Comparison of ENCODE assay signal across 10 mouse cellular contexts in the genomic region with DNA sequence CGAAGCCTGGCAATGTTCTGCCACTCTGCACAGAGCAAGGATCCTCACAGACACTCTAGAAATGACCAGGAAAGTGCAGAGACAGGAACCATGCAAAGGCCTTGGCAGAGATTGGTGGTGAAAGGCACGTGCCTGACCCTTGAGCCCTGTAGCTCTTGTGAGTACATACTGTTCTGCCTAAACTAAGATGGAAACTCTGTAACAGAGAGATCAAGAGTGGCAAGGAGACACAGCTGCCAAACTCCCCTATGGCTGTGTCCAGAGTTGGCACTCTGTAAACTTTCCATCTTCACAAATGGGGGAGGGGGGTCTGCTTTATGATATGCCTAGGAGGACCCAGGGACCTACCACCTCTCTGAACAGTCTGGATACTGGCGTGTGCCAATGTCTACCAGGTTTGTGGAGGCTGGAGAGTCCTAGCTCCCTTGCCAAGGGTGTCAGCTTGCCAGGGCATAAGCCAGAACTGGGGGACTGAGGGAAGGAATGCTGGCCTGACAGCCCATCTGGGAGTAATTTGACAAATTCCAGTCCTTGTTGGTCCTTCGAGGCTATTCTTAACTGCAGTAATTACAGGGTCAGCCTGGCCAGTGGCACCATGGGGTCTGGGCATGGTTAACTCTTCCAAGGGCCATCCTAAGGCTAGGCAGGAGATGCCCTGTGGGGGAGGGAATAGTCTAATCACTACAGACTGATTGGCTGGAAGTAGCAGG. TPM values are rescaled to one million over a fixed set of nuclear protein-coding genes. Genes with fewer than 3 reads are reported as not detected.
DNase-seq lines count a peak whose midpoint lies in the region; ATAC-seq and TF ChIP-seq lines count a peak whose summit lies in the region.
"Had no signal": no experiment of that assay in that cellular context is flagged by ENCODE, and none has a peak within 500 bp of the region (broad histone marks: within the 10 kb centered on the region; RNA-seq: fewer than 3 reads in every experiment).

No protein-coding gene starts in this region.

- H3K9ac ChIP-seq in liver, adult 2 months (ENCODE audit: low read depth, low read length), result no peak overlapping the region
- H3K9ac ChIP-seq in liver, postnatal 0 days (replicated peaks), result no peak overlapping the region
- peak overlapping the region; percentile 44; the same call in 1 of the 2 replicates for H3K9ac ChIP-seq in embryonic facial prominence, embryonic 13.5 days
- H3K9ac ChIP-seq in limb, embryonic 15.5 days, result no peak overlapping the region

- peaks cover 20% of the 10 kb centered on the region for H3K4me1 ChIP-seq in liver, adult 2 months (ENCODE audit: control insufficient read depth, insufficient read depth, low read length)
- H3K4me1 ChIP-seq in liver, postnatal 0 days (ENCODE audit: insufficient read depth), result peaks cover 8% of the 10 kb centered on the region
- peaks cover 95% of the 10 kb centered on the region for H3K4me1 ChIP-seq in embryonic facial prominence, embryonic 13.5 days
- peaks cover 98% of the 10 kb centered on the region for H3K4me1 ChIP-seq in limb, embryonic 15.5 days

- 53% methylated on average over 4 of the region's 4 CpGs for WGBS in liver, adult 2 months
- 71% methylated on average over 4 of the region's 4 CpGs for WGBS in liver, postnatal 0 days (ENCODE audit: insufficient replicate concordance)
- WGBS in embryonic facial prominence, embryonic 13.5 days, result 48% methylated on average over 4 of the region's 4 CpGs
- 35% methylated on average over 4 of the region's 4 CpGs for WGBS in limb, embryonic 15.5 days

- no peaks in the 10 kb centered on the region for H3K9me3 ChIP-seq in liver, postnatal 0 days (ENCODE audit: low read length)
- H3K9me3 ChIP-seq in embryonic facial prominence, embryonic 13.5 days, result no peaks in the 10 kb centered on the region
- H3K9me3 ChIP-seq in limb, embryonic 15.5 days, result no peaks in the 10 kb centered on the region

- H3K79me2 ChIP-seq in liver, adult 2 months (ENCODE audit: control insufficient read depth, insufficient read depth, low read length), result peaks cover 13% of the 10 kb centered on the region

- H3K36me3 ChIP-seq in liver, adult 2 months (ENCODE audit: control insufficient read depth, insufficient read depth, low read length), result peaks cover 4% of the 10 kb centered on the region; the same call in 1 of the 2 replicates
- H3K36me3 ChIP-seq in liver, postnatal 0 days (replicated peaks; ENCODE audit: insufficient read depth, low read length), result peaks cover 71% of the 10 kb centered on the region
- H3K36me3 ChIP-seq in embryonic facial prominence, embryonic 13.5 days, result peaks cover 70% of the 10 kb centered on the region
- peaks cover 61% of the 10 kb centered on the region for H3K36me3 ChIP-seq in limb, embryonic 15.5 days

- DNase-seq in embryo, embryonic 10 days (ENCODE audit: low spot score), result peak; percentile 43
- no peak for DNase-seq in embryo, embryonic 9.5 days (ENCODE audit: extremely low spot score)
- DNase-seq in liver, adult 2 months (ENCODE audit: extremely low read depth, low read depth, low spot score), result peak; percentile 77
- DNase-seq in liver, postnatal 0 days, result no peak
- no peak for DNase-seq in frontal cortex, postnatal 36 days (ENCODE audit: low spot score in 2 of 2)
- DNase-seq in adrenal gland, adult 8-10 months, result no peak

- ATAC-seq in liver, postnatal 0 days, result no peak
- no peak for ATAC-seq in embryonic facial prominence, embryonic 13.5 days (ENCODE audit: insufficient number of reproducible peaks, insufficient read depth, low FRiP score, low TSS enrichment, low read depth)
- no peak for ATAC-seq in limb, embryonic 15.5 days (ENCODE audit: insufficient number of reproducible peaks, low FRiP score, low TSS enrichment, low read depth)
- ATAC-seq: activated CD4-positive, CD25-positive, alpha-beta regulatory T cell, adult 4 months had no signal

- TF ChIP-seq EP300 in liver, postnatal 0 days (IDR thresholded peaks at IDR 0.05; ENCODE audit: low read depth), result no peak

- H3K4me3 ChIP-seq in liver, adult 2 months (ENCODE audit: insufficient read depth, low read depth, low read length), result no peak overlapping the region
- no peak overlapping the region for H3K4me3 ChIP-seq in liver, postnatal 0 days (ENCODE audit: low read depth, low read length)
- no peak overlapping the region for H3K4me3 ChIP-seq in embryonic facial prominence, embryonic 13.5 days
- H3K4me3 ChIP-seq in limb, embryonic 15.5 days, result no peak overlapping the region
- H3K4me3 ChIP-seq: myocyte had no signal

- no peak overlapping the region for H3K4me2 ChIP-seq in liver, postnatal 0 days (ENCODE audit: low read depth, low read length)
- H3K4me2 ChIP-seq in embryonic facial prominence, embryonic 13.5 days, result 0 out of 2 replicates have a peak overlapping the region, but pooled peaks have one; percentile 0
- H3K4me2 ChIP-seq in limb, embryonic 15.5 days, result no peak overlapping the region

- TF ChIP-seq CTCF in liver, adult 2 months (IDR thresholded peaks at IDR 0.05; ENCODE audit: low read depth, low read length), result no peak
- TF ChIP-seq CTCF in liver, postnatal 0 days (IDR thresholded peaks at IDR 0.05; ENCODE audit: low read depth), result no peak

- TF ChIP-seq POLR2A in liver, adult 2 months (IDR thresholded peaks at IDR 0.05; ENCODE audit: extremely low read depth, insufficient read depth, low read length), result no peak

- H3K27me3 ChIP-seq in liver, adult 2 months (ENCODE audit: control insufficient read depth, insufficient read depth, low read length), result no peaks in the 10 kb centered on the region
- no peaks in the 10 kb centered on the region for H3K27me3 ChIP-seq in liver, postnatal 0 days (ENCODE audit: insufficient read depth, low read length)
- H3K27me3 ChIP-seq in embryonic facial prominence, embryonic 13.5 days, result no peaks in the 10 kb centered on the region
- H3K27me3 ChIP-seq in limb, embryonic 15.5 days, result no peaks in the 10 kb centered on the region

- H3K27ac ChIP-seq in liver, adult 2 months (replicated peaks; ENCODE audit: insufficient read depth, low read depth, low read length), result peak overlapping the region; percentile 17; the same call in 1 of the 2 replicates
- no peak overlapping the region for H3K27ac ChIP-seq in liver, postnatal 0 days (ENCODE audit: low read depth)
- H3K27ac ChIP-seq in embryonic facial prominence, embryonic 13.5 days, result peak overlapping the region; percentile 97
- peak overlapping the region; percentile 91 for H3K27ac ChIP-seq in limb, embryonic 15.5 days

RNA-seq across cellular contexts. Expression of a gene that starts 13.1 kb away (rescaled TPM):
- total RNA-seq in liver, adult 2 months (2014; rRNA removed), result 76.3 and 81.0 TPM in 2 replicates
- 37.7 and 43.1 TPM in 2 replicates for polyA plus RNA-seq in liver, adult 2 months (2012; rRNA removed)
- polyA plus RNA-seq in liver, postnatal 0 days (2015; fragmentation: Nextera tagmentation; extraction: Ambion mirVana), result 66.0 and 70.5 TPM in 2 replicates
- 54.0 and 58.7 TPM in 2 replicates for polyA plus RNA-seq in embryonic facial prominence, embryonic 13.5 days (2015; fragmentation: Nextera tagmentation; extraction: Ambion mirVana)
- 60.5 and 65.1 TPM in 2 replicates for polyA plus RNA-seq in limb, embryonic 15.5 days (2015; fragmentation: Nextera tagmentation; extraction: Ambion mirVana)
- 100 to 1,000 TPM; 107 to 132 (median 117) TPM for total RNA-seq in adrenal gland, adult 8-10 months (2022)

RNA-seq across cellular contexts. Expression of a gene that starts 13.1 kb away (rescaled TPM):
- total RNA-seq in liver, adult 2 months (2014; rRNA removed), result 4.0 and 5.1 TPM in 2 replicates
- polyA plus RNA-seq in liver, adult 2 months (2012; rRNA removed), result 12.6 and 18.0 TPM in 2 replicates
- 1.6 and 1.9 TPM in 2 replicates for polyA plus RNA-seq in liver, postnatal 0 days (2015; fragmentation: Nextera tagmentation; extraction: Ambion mirVana)
- 29.2 and 30.2 TPM in 2 replicates for polyA plus RNA-seq in embryonic facial prominence, embryonic 13.5 days (2015; fragmentation: Nextera tagmentation; extraction: Ambion mirVana)
- polyA plus RNA-seq in limb, embryonic 15.5 days (2015; fragmentation: Nextera tagmentation; extraction: Ambion mirVana), result 41.5 and 45.1 TPM in 2 replicates
- total RNA-seq in adrenal gland, adult 8-10 months (2022), result 10 to 100 TPM; 10.1 to 16.9 (median 11.1) TPM

RNA-seq across cellular contexts. Expression of a gene that starts 26.7 kb away (rescaled TPM):
- total RNA-seq in liver, adult 2 months (2014; rRNA removed), result 6.1 and 8.5 TPM in 2 replicates
- 17.3 and 22.7 TPM in 2 replicates for polyA plus RNA-seq in liver, adult 2 months (2012; rRNA removed)
- polyA plus RNA-seq in liver, postnatal 0 days (2015; fragmentation: Nextera tagmentation; extraction: Ambion mirVana), result 6.8 and 10.3 TPM in 2 replicates
- polyA plus RNA-seq in embryonic facial prominence, embryonic 13.5 days (2015; fragmentation: Nextera tagmentation; extraction: Ambion mirVana), result 16.9 and 17.0 TPM in 2 replicates
- 16.8 and 18.4 TPM in 2 replicates for polyA plus RNA-seq in limb, embryonic 15.5 days (2015; fragmentation: Nextera tagmentation; extraction: Ambion mirVana)
- total RNA-seq in adrenal gland, adult 8-10 months (2022), result 10 to 100 TPM; 23.1 to 41.9 (median 36.7) TPM

RNA-seq across cellular contexts. Expression of a gene that starts 28.1 kb away (rescaled TPM):
- 36.8 and 41.7 TPM in 2 replicates for total RNA-seq in liver, adult 2 months (2014; rRNA removed)
- 10.8 and 13.5 TPM in 2 replicates for polyA plus RNA-seq in liver, adult 2 months (2012; rRNA removed)
- 59.7 and 66.3 TPM in 2 replicates for polyA plus RNA-seq in liver, postnatal 0 days (2015; fragmentation: Nextera tagmentation; extraction: Ambion mirVana)
- polyA plus RNA-seq in embryonic facial prominence, embryonic 13.5 days (2015; fragmentation: Nextera tagmentation; extraction: Ambion mirVana), result 71.0 and 99.5 TPM in 2 replicates
- 75.8 and 83.1 TPM in 2 replicates for polyA plus RNA-seq in limb, embryonic 15.5 days (2015; fragmentation: Nextera tagmentation; extraction: Ambion mirVana)
- total RNA-seq in adrenal gland, adult 8-10 months (2022), result 100 to 1,000 TPM in 2 of 4 experiments, 10 to 100 TPM in 2; 81.7 to 124 (median 102) TPM

RNA-seq across cellular contexts. Expression of a gene that starts 58.3 kb away (rescaled TPM):
- total RNA-seq in liver, adult 2 months (2014; rRNA removed), result 0.47 and 0.55 TPM in 2 replicates
- 1.7 and 2.5 TPM in 2 replicates for polyA plus RNA-seq in liver, adult 2 months (2012; rRNA removed)
- polyA plus RNA-seq in liver, postnatal 0 days (2015; fragmentation: Nextera tagmentation; extraction: Ambion mirVana), result 1.7 and 1.9 TPM in 2 replicates
- polyA plus RNA-seq in embryonic facial prominence, embryonic 13.5 days (2015; fragmentation: Nextera tagmentation; extraction: Ambion mirVana), result 25.3 and 31.2 TPM in 2 replicates
- polyA plus RNA-seq in limb, embryonic 15.5 days (2015; fragmentation: Nextera tagmentation; extraction: Ambion mirVana), result 31.7 and 34.9 TPM in 2 replicates
- total RNA-seq in adrenal gland, adult 8-10 months (2022), result 10 to 100 TPM; 14.6 to 28.9 (median 23.8) TPM

Comparison
In these comparisons a context has a peak if more than half of its experiments do, and no peak if none do; other contexts are left out.
1. DNase-seq: peak in embryo, embryonic 10 days (single experiment) and liver, adult 2 months (single experiment); none in embryo, embryonic 9.5 days (single experiment), liver, postnatal 0 days (single experiment), frontal cortex, postnatal 36 days (0 of 2) and adrenal gland, adult 8-10 months (single experiment).